Mouse (Mus musculus) urinary bladder, postnatal 4 days (tissue): ENCODE results near the gene Wdr74.
A peak's percentile ranks its signal among the peaks of the same experiment; 100 is the strongest.

Experiments used
- DNase-seq, 2 experiments: peaks; one replicate each; pipeline ENCODE4 v3.0.0; 2021 to 2022; ENCODE audit warnings: low spot score in 2 of 2

Wdr74 gene

GRCm38 (mm10) chr19:8735389-8736159 is at the start of gene Wdr74:
TSS of gene Wdr74 (plus strand) at chr19:8735827.
- DNase-seq: peak; percentile 87 to 92

- no peak for DNase-seq
These were observed 43.6 kb upstream of the Wdr74 start for GRCm38 (mm10) chr19:8691871-8692539.

GRCm38 (mm10) chr19:8692740-8693139 is 42.9 kb upstream of the Wdr74 start:
- no peak for DNase-seq

- DNase-seq: no peak
These were observed 40.3 kb upstream of the Wdr74 start for GRCm38 (mm10) chr19:8695330-8695729.

GRCm38 (mm10) chr19:8699652-8700051 is 36.0 kb upstream of the Wdr74 start:
- no peak for DNase-seq

GRCm38 (mm10) chr19:8702458-8702857 is 33.2 kb upstream of the Wdr74 start:
- DNase-seq: no peak

GRCm38 (mm10) chr19:8703571-8703970 is 32.1 kb upstream of the Wdr74 start:
- DNase-seq: no peak

GRCm38 (mm10) chr19:8705026-8705708 is 30.5 kb upstream of the Wdr74 start:
- DNase-seq: no peak

- no peak for DNase-seq
These were observed 29.4 kb upstream of the Wdr74 start for GRCm38 (mm10) chr19:8706132-8706667.

GRCm38 (mm10) chr19:8706930-8707329 is 28.7 kb upstream of the Wdr74 start:
- no peak for DNase-seq

GRCm38 (mm10) chr19:8708954-8709353 is 26.7 kb upstream of the Wdr74 start:
- DNase-seq: no peak

GRCm38 (mm10) chr19:8710057-8710456 is 25.6 kb upstream of the Wdr74 start:
- DNase-seq: no peak

- no peak for DNase-seq
These were observed 24.1 kb upstream of the Wdr74 start for GRCm38 (mm10) chr19:8711506-8711905.

- DNase-seq: no peak
These were observed 23.4 kb upstream of the Wdr74 start for GRCm38 (mm10) chr19:8711949-8712869.

GRCm38 (mm10) chr19:8712870-8713305 is 22.7 kb upstream of the Wdr74 start:
- DNase-seq: peak; percentile 60 to 80

GRCm38 (mm10) chr19:8713306-8713996 is 22.2 kb upstream of the Wdr74 start:
- DNase-seq: peak; percentile 87 to 93

- DNase-seq: no peak
These were observed 21.5 kb upstream of the Wdr74 start for GRCm38 (mm10) chr19:8713997-8714652.

GRCm38 (mm10) chr19:8714653-8715481 is 20.8 kb upstream of the Wdr74 start:
- no peak for DNase-seq
